Mouse (Mus musculus) B cell, adult 67 days (primary cell): ENCODE data around the gene Olfr1018. TPM values are rescaled to one million over a fixed set of nuclear protein-coding genes. Genes with fewer than 3 reads are reported as not detected.

Source experiments
- total RNA-seq, 2 experiments: library from RNA; stranded (reverse); gene quantifications; 4 replicates each; pipeline ENCODE4 v1.2.4; 2023

Olfr1018 gene
- total RNA-seq: not detected

GRCm38 (mm10) chr2:85818179-85818578 lies at the start of gene Olfr1018:
Gene Olfr1018 (plus strand): TSS chr2:85818479.

GRCm38 (mm10) chr2:85772413-85772812 lies 45.9 kb upstream of the Olfr1018 start, which contains the start of gene Olfr1014:
Gene Olfr1014 (plus strand): TSS chr2:85772713.

GRCm38 (mm10) chr2:85781717-85782116 lies 36.6 kb upstream of the Olfr1018 start, which contains the start of gene Olfr1015:
Gene Olfr1015 (plus strand): TSS chr2:85782017.

GRCm38 (mm10) chr2:85802444-85802843 lies 15.8 kb upstream of the Olfr1018 start, which contains the start of gene Olfr1016:
Gene Olfr1016 (minus strand): TSS chr2:85802544.

GRCm38 (mm10) chr2:85845383-85845782 lies 27.1 kb downstream of the Olfr1018 start, which contains the start of gene Olfr1019:
Gene Olfr1019 (minus strand): TSS chr2:85845483.

GRCm38 (mm10) chr2:85846730-85847129 lies 28.5 kb downstream of the Olfr1018 start, which contains the start of gene Olfr1020:
Gene Olfr1020 (plus strand): TSS chr2:85847030.

GRCm38 (mm10) chr2:85868294-85868693 lies 50.0 kb downstream of the Olfr1018 start, which contains the start of gene Olfr1022:
Gene Olfr1022 (plus strand): TSS chr2:85868594.

Other genes with a start within 250 kb of the Olfr1018 start
- gene Olfr996, start 239.3 kb upstream of the Olfr1018 start, total RNA-seq: not detected
- not detected for gene Olfr998, start 229.5 kb upstream of the Olfr1018 start, total RNA-seq
- gene Olfr1000, start 206.6 kb upstream of the Olfr1018 start, total RNA-seq: not detected
- not detected for gene Olfr1002, start 167.8 kb upstream of the Olfr1018 start, total RNA-seq
- not detected for gene Olfr154, start 154.0 kb upstream of the Olfr1018 start, total RNA-seq
- gene Olfr1006, start 139.7 kb upstream of the Olfr1018 start, total RNA-seq: not detected
- not detected for gene Olfr1008, start 129.0 kb upstream of the Olfr1018 start, total RNA-seq
- gene Olfr1009, start 103.1 kb upstream of the Olfr1018 start, total RNA-seq: not detected
- gene Olfr1012, start 55.7 kb upstream of the Olfr1018 start, total RNA-seq: not detected
- gene Olfr1013, start 51.4 kb upstream of the Olfr1018 start, total RNA-seq: not detected
- not detected for gene Olfr1014, start 45.8 kb upstream of the Olfr1018 start, total RNA-seq
- gene Olfr1015, start 36.5 kb upstream of the Olfr1018 start, total RNA-seq: not detected
- not detected for gene Olfr1016, start 15.9 kb upstream of the Olfr1018 start, total RNA-seq
- not detected for gene Olfr1019, start 27.0 kb downstream of the Olfr1018 start, total RNA-seq
- not detected for gene Olfr1020, start 28.6 kb downstream of the Olfr1018 start, total RNA-seq
- not detected for gene Olfr1022, start 50.1 kb downstream of the Olfr1018 start, total RNA-seq
- not detected for gene Olfr1023, start 67.2 kb downstream of the Olfr1018 start, total RNA-seq
- gene Olfr1024, start 86.6 kb downstream of the Olfr1018 start, total RNA-seq: not detected
- not detected for gene Olfr1025-ps1, start 96.7 kb downstream of the Olfr1018 start, total RNA-seq
- not detected for gene Olfr1026, start 103.1 kb downstream of the Olfr1018 start, total RNA-seq
- not detected for gene Olfr1028, start 132.0 kb downstream of the Olfr1018 start, total RNA-seq
- not detected for gene Olfr1029, start 155.4 kb downstream of the Olfr1018 start, total RNA-seq
- not detected for gene Olfr1030, start 160.8 kb downstream of the Olfr1018 start, total RNA-seq
- not detected for gene Olfr1031, start 171.8 kb downstream of the Olfr1018 start, total RNA-seq
- gene Olfr1032, start 187.1 kb downstream of the Olfr1018 start, total RNA-seq: not detected
- gene Olfr1033, start 202.2 kb downstream of the Olfr1018 start, total RNA-seq: not detected
- not detected for gene Olfr1034, start 227.4 kb downstream of the Olfr1018 start, total RNA-seq